Mouse (Mus musculus) testis, postnatal 14 days (tissue): Measurements from ENCODE around the gene Tsg101.
A peak's percentile ranks its signal among the peaks of the same experiment; 100 is the strongest.
"Not testable (repeated sequence)": the region's sequence is repeated elsewhere in the genome, so short reads cannot be mapped to it uniquely, and the experiment has no call there.

Experiments
- DNase-seq: peaks from one replicate; pipeline ENCODE4 v3.0.0; 2021; ENCODE audit warnings: low spot score

Gene Tsg101

DNA sequence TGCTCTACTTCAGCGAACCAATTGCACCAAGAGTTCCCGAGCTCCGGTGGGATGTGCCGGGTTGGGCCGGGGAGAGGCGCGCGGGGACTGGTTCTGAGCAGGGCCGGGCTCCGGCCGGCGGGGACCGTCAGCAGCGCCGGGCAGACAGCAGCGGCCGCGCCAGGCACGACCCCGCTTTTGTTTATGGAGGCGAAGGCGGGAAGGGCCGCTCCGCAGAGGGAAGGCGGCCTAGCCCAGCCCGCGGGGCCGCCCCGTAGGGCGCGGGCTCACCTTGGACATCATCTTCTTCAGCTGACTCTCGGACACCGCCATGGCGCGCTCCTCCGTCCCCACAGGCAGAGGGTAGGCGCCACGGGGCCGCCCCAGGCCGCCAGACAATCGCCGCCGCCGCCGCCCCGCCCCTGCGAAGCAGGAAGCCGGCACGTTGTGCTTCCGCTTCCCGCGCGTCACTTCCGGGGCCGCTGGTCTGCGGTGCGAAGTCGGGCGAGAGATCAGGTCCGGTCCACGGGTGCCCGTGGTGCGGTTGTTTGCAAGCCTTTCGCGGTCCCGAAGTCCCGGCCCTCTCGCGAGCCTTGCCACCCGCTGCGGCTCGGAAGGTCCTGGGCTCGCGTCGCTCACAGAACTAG is at the start of gene Tsg101:
Gene Tsg101, minus strand, starts transcription at position 419 of the 626 bp plus-strand sequence.
- peak; percentile 92 for DNase-seq

DNA sequence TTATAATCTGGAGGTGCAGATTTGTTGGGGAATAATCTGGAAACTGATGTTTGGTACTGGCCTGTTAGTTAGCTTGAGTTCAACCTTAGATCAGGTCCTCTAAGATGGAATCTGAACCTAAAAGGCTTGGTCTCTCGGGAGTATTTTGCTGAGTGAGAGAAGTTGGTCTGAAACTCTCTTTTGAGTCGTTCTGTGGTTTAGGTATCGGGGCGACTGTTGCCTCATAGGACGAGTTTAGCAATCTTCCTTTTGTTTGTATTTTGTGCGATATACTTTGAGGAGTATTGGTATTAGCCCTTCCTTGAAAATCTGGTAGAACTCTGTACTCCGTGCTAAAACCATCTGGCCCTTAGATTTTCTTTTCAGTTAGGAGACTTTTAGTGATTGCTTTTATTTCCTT is 44.3 kb upstream of the Tsg101 start:
- no peak for DNase-seq

DNA sequence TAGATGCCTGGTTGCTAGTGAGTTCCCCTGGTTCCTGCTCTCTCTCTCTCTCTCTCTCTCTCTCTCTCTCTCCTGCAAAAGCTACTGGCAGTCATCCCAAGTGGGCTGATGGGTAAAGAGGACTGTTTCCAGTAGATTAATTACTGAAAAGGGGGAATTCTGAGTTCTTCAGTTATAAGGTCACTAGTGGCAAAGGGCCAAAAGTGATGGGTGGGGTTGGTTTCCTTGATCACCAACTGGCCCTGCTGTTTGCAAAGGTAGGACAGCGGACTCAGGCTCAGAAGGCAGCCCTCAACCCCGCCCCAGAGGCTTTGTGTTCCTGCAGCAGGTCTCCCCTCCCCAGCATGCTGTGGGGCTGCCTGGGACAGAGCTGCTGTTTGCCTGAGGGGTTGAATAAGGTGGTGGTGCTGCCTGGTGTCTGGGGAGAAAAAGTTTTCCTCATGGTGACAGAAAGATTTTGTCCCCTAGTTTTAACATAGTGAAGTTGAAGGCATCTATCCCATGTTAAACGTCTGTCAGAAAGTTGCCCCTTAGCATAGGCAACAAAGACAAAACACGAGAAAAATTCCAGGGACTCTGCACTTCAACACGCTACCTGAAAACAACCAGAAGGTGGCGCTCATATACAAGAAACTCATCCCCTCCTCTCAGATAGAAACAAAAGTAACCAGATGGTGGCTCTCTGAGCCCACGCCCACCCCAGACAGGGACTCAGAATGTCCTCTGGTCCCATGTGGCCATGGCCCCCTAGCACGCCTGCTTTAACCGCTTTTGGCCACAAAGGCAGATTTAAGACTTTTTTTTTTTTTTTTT is 43.2 kb upstream of the Tsg101 start:
- DNase-seq = peak; percentile 54

DNA sequence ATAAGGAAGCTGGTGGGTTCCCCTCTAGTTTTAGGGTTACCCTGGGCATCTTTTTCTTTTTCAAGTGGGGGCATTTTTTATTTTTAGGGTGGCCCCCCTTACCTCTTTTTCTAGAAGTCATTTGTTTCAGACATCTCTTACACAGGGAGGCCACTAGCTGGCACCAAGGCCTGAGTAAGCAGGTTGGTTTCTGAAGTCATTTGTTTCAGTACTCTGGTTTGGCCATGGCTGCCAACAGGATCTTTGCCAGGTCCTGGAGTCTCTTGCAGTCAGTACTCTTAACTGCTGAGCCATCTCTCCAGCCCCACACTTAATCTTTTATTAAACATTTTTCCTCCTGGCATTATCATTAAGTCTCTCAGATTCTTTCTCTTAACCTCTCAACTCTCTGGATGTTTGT is 42.4 kb upstream of the Tsg101 start:
- no peak for DNase-seq

DNA sequence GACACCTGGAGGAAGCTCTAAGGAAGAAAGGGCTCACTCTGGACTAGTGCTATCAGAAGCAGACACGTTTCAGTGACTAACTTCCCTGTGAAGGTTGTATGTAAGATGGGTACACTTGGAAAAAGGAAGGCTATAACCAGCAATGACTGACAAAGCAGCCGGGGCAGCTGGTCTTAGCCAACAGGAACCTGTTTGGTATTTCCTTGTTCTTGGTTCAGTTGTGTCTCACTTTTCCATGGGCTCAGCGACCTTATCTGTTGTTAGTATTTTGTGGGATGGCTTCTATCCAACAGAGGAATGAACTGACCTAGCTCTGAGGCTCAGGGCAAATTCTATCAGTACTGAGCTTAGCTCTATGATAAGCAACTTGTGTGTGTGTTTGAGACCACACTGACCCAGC is 41.2 kb upstream of the Tsg101 start:
- DNase-seq = no peak

DNA sequence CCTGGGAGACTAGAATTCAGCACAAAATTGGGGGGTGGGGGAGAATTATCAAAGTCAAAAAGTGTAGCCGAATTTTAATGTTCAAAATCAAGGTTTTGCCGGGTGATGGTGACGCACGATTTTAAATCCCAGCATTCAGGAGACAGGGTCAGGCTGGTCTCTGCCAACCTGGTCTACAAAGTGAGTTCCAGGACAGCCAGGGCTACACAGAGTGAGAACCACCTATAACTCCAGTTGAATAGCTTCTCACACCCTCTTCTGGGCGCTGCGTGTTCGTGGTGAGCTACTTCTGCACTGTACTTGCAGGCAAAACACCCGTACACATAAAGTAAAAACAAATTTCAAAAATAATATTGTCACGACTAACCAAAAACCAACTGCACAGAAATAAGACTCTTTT is 39.1 kb upstream of the Tsg101 start:
- no peak for DNase-seq

DNA sequence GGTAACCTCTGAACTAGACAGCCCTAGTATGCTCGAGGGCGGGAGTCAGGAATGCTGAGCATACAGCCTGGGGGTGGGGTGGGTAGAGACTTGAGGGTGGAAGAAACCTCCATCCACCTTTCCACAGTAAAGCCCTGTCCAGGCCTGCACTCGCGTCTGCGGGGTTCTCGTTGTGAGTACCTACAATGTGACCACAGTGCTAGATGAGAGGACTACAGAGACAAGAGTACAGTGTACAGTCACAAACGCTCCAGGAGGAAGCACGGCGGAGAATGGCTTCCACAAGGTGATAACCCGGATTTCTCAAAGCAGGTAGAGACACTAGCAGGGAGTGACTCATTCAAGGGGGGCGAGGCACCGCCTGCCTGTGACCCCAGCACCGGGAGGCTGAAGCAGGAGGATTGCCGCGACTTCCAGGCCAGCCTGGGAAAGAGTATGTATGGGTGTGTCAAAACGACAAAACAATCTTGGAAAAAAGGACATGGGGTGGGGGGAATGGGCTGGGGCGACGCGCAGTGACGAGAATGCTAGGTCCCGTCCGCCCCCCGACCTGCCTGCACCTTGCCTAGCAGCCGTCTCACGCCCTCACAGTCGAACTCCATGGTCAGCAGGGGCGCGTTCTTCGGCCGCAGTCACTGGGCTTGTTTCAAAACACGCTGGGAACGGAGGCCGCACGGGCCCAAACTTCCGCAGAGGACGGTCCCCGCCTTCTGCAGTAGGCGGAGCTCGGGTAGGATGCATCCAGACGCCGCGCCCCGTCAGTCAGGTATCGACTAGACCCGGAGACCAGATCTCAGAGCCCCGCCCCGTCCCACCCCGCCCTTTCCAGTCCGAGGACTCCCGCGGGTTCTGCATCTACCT is 38.3 kb upstream of the Tsg101 start, which contains the start of gene Uevld:
Gene Uevld, minus strand, starts transcription at position 697 of the 861 bp plus-strand sequence.
- DNase-seq = peak; percentile 93

DNA sequence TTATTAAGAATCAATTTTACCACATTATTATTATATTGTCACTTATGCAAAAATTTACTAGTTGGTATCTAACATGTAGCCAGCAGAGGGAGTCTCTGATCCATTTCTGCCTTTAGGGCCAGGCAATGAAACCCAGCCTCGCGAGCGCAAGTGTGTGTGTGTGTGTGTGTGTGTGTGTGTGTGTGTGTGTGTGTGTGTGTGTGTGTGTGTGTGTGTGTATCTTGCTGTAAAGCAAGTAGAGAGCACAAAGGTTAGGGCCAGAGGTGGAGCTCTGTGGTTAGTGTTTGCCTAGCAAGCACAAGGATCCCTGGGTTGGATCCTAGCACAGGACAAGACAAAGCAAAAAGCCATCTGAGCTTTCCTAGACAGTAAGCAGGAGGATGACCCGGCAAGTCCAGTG is 16.1 kb upstream of the Tsg101 start:
- DNase-seq = no peak

DNA sequence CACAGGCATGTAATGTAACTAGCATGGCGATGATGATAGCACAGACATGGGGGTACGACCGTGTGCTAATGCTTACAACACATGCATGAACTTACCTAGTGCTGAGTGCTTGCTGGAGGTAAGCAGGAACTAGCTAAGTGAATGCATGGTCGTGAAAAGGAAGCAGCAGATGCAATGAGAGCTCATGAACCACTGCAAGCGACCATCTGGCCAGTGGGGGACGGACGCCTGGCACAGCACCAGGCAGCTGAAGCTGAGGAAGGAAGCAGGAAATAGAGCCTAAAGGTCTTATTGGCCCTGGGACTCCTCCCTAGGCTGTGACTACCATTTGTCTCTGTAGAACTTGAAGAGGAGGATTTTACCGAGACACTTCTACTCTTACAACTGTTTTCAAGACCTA is 15.0 kb upstream of the Tsg101 start:
- no peak for DNase-seq

DNA sequence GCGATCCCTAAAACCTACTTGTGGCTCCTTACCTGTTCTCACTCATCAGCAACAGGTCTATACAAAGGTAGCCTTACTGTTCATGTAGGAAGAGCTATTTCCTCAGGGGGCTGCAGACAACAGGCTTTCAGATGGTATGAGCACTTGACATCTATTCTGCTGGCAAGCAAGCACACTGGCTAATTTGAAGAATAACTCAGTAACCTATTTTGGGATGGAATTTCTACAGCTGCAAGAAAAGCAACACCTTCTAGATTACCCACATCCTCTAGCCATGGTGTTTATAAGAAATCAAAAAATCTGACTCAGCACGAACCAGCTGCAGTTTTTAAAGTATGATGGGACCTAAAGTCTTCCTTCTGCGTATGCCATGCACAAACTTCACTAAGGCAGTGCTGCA is 11.6 kb upstream of the Tsg101 start:
- DNase-seq = no peak

DNA sequence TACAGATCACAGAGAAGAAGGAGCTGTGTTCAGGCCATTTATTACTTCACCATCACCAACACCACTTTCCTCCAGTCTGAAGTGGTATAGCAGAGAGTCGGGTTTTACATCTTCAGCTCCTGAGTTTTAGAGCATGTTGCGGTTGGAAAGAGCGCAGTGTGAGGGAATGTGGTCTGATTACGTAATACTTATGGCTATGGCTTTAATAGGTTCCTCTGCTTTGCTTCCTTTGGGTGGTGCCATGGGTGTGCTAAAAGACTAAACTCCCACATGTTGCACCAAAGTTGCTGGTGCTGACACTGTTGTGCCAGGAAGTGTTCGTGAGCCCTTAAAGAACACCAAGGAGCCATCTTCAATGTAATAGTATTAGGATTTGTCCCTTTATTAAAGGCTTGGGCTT is 8.5 kb upstream of the Tsg101 start:
- DNase-seq = no peak

DNA sequence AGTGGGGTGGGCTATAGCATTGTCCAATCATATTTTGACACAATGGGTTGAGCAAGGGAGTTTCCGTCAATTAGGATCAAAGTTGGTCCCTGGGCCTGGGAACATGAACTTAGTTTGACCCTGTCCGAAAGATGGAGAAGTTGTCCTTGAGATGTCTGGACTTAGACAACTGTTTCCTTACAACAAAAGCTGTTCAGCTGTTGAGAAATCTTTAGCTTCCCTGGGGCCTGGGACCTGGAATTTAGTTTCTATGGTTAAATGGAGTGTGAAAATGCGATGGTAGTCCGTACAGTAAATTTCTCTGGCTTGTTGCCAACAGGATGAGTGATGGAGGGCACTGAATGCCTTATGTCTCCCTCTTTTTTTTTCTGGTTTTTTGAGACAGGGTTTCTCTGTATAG is 2.3 kb upstream of the Tsg101 start:
- DNase-seq = no peak

DNA sequence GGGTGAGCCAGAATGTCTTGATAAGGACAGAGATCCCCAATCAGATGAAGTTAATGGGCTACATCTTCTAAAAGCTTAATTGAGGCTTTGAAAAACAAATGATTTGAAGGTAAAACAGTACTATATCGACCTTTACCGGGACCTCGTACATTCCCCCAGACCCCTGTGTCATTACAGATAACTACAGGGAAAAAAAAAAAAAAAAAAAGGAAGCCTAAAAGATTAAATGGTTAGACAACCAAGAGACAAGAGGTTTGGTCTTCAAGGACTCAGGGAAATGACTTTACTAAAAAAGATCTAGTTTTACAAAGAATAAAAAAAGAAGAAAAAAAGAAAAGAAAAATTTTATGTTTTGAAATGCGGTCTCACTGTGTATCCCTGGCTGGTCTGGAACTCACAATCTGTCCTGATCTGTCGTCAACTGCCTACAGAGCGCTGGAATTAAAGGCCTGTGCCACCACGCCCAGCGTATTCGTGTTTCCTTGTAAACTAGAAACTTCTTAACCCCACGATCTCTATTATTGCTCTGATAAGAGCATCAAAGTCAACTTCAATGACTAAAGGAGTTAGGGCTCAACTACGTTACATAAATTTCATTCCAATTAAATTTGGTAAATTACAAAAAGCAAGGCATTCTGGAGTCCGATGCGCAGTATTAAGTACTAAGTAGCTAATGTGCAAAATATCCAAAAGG is 944 bp downstream of the Tsg101 start:
- DNase-seq = no peak

DNA sequence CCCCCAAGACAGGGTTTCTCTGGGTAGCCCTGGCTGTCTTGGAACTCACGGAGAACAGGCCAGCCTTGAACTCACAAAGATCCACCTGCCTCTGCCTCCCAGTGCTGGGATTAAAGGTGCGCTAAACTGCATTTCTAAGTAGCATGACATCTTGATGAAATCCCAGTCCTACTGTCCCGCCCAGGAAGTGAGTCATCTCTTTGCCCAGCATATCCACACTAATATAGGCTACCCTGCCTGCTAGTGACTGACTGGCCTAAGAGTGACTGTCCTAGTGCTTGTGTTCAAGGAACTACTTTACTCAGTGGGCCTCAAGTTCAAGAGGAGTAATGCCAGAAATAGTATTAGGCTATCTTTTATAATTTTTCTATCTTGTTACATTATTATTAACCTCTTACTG is 3.4 kb downstream of the Tsg101 start:
- DNase-seq = no peak

DNA sequence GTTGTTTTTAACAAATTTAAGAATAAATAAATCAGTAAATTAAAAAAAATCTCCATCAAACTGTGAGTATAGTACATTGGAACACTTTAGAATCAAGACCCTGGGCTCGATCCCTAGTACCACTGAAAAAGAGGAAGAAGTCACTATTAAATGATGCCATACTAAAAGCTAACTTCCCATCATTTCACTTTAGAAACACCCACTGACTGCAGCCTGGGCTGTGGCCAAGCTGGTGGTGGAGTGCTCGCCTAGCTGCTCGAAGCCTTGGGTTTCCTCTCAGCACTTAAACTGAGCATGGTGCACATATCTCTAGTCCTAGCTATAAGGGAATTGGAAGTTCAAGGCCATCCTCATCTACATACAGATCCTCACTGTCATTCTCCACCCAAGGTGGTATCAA is 8.5 kb downstream of the Tsg101 start:
- DNase-seq = no peak

DNA sequence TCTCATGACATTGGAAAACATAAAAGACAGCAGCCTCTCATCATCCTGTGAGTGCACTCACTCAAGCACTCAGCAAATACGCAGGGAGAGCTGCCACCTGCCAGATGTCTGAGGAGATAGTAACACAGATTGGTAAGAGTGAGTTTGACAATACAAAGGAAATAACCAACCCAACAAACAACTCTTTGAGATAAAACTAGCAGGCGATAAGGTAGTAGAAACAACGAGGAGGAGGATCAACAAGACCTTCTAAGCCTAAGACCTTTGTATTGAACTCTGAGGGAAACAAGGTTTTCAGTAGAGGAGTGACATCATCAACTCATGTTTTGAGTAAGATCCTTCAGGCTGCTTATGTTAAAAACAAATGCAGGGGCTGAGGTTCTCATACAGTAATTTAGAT is 20.4 kb downstream of the Tsg101 start:
- no peak for DNase-seq

DNA sequence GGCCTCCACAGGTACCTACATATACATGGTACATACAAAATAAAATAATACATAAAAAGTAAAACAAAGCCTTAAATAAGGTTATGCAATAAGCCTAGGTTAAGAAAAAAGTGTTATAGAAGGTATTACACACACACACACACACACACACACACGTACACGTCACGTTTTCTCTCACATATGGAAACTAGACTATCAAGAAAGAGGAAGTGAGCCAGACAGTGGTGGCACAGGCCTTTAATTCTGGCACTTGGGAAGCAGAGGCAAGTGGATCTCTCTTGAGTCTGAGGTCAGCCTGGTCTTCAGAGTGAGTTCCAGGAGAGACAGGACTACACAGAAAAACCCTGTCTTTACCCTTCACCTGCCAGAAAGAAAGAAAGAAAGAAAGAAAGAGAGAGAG is 24.3 kb downstream of the Tsg101 start:
- DNase-seq = no peak

DNA sequence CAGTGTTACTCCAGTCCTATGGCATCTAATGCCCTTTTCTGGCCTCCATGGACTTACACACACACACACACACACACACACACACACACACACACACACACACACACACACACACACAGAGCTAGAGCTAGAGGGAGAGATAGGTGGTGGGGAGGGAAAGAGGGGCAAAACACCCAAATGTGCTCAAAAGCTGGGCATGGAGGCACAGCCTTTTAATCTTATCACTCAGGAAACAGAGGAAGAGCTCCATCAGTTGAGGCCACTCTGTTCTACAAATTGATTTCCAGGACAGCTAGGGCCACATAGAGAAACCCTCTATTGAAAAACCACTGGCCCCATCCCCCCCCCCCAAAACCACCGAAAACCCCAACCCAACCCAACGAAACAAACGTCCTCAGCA is 36.5 kb downstream of the Tsg101 start:
- no peak for DNase-seq

DNA sequence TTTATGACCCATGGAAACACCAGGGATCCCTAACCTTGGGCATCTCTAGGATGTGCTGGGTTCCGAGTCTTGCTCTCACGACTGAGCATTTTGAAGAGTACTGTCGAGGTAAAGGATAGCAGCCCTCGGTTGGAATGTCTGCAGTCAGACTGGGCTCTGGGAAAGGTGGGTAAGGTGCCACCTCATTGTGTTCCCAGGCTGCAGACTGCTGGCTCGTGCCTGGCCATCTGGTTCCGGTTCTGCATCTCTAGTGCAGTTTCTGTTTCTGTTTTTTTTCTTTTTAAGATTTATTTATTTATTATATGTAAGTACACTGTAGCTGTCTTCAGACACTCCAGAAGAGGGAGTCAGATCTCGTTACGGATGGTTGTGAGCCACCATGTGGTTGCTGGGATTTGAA is 37.8 kb downstream of the Tsg101 start:
- DNase-seq = not testable (repeated sequence)

DNA sequence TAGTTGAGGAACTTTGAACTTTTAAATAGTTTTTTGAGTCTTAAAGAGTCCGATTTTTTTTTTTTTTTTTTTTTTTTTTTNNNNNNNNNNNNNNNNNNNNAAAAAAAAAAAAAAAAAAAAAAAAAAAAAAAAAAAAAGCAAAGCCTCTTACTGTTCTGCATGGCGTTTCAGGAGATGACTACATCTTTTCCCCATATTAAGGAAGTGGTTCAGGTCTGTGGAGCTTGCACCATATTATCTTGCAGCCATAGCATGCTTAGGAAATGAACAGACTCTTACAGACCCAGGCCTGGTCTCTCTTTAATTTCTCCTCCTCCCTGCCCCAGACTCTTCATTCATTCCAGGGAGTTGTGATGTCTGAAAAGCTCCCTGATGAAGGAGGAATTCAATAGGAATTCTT is 38.8 kb downstream of the Tsg101 start:
- DNase-seq = no peak

DNA sequence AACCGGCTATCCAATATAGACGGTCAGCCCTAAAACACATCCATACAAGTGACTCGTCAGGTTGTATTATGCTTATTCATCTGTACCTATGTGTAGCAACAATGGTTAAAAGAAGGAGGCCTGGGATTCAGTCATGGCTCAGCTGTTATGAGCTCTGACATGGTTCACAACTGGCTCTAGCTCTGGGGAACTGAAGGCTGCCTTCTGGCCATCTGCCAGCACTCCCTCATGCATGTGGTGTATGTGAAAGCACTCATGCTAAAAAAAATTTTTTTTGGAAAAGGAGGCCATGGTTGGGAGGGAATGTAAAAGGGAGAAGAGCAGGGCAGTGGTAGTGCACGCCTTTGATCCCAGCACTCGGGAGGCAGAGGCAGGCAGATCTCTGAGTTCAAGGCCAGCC is 39.9 kb downstream of the Tsg101 start:
- no peak for DNase-seq

DNA sequence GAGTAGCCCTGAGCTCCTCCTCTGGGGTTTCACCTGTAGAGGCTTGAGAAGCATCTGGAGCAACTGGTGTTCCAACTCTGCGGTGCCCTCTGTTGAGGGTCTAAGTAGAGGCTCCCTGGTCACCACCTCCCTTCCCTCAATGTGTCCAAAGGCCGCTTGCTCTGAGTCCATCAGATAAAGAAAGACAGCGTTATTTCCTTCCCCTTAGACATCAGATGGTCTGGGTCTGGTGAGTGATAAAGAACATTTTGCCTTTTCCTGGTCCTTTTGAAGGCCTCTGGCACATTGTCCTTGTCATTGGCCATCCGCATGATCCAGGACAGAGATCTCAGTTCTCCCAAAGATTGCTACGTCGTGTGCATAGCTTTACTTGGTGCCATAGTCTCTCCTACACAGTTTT is 42.5 kb downstream of the Tsg101 start:
- no peak for DNase-seq
